Mouse (Mus musculus): ENCODE data around the gene Wnt3. TPM values are rescaled to one million over a fixed set of nuclear protein-coding genes. Genes with fewer than 3 reads are reported as not detected.

Gene Wnt3
- total RNA-seq, 2 experiments from 2014 or later = not detected

DNA sequence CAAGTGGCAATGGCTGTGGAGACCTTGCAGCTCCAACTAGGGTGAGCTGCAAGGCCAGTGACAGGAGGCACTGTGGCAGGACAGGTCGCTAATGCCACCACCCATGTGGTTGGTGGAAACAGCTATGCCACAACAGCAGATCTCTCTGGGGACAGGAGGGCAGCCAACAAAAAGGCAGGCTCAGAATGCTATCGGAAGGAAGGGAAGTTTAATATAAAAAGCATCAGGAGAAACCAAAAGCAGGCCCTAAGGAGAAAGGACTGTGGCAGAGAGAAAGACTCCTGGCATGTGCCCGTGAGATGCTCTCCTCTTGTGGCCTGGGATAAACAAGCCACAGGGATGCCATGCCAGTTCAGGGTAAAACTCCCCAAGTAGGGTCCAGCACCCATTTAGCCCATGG lies 57.8 kb downstream of the Wnt3 start:
- DNase-seq = no peak
- intact Hi-C loops (cut with DNase I) = no loop called here

DNA sequence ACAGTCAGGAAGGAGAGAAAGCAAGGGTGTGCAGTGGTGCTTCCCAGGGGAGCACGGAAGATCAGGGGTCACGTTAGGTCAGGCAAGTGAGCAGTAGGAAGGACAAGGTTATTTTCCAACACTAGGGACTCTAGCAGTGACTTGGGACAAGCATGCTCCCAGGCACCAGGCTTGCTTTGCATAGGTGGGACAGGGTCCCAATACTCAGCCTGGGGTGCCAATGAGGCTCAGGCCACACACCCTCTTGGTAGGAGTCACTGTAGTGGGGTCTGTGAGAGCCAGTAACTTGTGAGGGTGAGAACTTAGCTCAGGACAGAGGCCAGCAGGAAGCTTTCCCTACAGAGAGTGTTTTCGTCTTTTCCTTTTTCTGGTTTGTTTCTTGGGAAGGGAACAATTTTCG lies 58.4 kb downstream of the Wnt3 start:
- intact Hi-C loops (cut with DNase I) = no loop called here
- no peak for DNase-seq

DNA sequence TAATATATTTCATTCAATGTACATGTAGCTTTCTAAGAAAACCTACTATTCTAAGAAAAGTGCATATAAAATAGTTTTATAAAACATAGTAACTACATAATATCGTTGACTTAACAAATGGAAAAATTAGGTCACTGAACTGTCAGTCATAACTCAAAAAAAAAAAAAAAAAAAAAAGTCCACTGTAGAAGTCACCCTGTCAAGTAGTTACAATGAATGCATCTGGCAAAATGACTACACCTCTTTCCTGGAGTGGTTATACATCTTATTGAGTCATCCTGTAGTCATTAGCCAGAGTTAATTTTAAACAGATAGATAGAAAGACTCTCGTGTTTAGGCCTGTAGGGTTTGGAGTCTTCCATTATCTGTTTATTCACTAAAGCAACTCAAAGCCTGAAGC lies 65.0 kb downstream of the Wnt3 start:
- intact Hi-C loops (cut with DNase I) = no loop called here

DNA sequence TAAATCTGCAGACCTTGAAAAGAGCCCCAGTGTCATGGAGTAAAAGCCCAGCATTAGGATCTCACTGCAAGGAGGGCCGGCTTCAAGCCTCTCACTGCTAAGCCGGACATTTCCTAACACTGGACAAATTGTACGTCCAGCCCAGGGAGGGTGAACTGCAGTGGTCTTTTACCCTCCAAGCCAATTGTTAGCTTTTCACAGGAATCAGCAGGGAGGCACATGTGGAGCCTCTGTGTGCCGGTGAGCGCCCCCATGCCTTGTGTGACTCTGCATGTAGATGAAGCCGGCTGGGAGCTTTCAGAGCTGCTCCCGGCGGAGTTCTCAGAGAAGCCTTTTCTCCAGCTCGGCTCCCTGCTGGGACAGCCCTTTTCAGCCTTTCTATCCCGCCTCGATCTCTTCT lies 66.9 kb downstream of the Wnt3 start:
- intact Hi-C loops (cut with DNase I) = no loop called here
- DNase-seq = no peak

More for the DNA sequence above, 65.0 kb downstream of the Wnt3 start:
- DNase-seq = no peak

DNA sequence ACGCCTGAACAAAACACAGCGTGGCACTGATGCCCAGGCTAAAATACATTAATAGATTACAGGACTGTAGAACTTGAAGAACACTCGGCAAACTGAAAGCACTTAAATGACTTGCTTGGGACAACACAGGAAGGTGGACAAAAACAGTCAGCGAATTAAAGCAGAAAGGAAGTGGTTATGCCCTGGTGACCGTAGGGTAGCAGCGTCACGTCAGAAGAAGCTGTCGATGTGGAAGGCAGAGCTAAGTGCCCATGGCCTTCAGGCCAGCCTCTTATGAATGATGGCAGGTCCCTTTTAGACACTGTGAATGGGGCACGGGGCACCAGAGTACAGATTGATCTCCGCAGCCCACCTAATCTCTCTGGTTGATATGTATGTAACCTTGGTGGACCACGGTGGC lies 74.3 kb downstream of the Wnt3 start:
- DNase-seq = no peak
- intact Hi-C loops (cut with DNase I) = no loop called here

DNA sequence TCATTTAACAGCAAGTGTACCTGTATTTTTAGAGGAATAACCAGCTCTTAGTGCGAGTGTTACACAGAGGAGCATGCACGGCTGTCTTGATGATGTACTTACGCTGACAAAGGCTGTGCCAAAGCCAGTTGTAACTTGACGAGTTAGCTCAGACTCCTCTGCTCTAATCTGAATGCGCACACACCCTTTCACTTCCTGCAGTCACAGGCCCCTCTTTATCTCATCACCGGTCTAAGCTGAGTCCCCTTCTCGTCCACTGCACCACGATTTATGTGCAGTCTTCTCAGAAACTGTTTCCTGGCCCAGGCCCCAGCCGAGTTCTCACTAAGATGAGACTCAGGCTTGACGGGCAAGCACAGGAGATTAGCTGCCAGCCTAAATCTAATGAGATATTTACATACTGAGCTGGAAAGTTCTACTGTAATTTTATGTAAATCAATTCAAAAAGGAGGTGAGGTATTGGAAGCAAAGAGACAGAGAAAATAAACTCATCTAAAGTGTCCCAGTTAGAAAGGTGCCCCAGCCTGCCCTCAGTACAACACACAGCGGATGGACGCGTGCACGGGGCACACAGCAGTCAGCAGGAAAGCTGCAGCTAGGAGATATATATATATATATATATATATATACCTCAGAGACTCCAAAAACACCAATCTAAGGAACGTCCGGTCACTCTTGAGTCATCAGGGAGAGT lies 78.8 kb downstream of the Wnt3 start:
- intact Hi-C loops (cut with DNase I) = loop anchor here (5.0 kb wide), 1 partner anchor 35 kb away; no protein-coding TSS in a partner anchor
- no peak for DNase-seq

DNA sequence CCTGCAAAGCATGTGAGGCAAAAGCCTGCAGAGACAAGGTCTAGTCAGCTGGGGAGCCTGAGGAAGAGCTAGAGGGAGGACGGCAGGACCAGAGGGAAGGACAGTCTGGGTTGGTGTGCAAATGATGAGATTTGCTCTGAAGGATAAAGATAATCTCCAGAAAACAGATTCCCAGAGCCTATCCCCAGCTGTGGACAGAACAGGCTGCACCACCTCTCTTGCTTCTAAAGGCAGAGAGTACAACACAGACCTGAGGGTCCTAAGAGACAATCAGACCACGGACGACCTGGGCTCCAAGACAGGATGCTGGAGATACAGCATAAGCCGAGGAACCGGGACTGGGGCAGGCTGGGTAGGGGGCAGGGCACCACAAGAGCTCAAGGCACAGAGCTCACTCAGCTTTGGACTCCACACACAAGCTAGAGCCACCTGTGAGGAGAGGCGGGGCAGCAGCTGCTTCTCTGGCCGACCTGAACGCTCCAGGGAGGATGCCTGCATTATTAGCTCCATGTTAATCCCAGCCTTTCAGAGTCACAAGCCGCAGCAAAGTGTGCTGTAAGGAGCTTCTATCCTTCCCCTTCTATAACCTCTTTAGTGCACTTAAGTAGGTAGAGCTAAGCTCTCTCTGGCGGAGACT lies 79.5 kb downstream of the Wnt3 start:
- intact Hi-C loops (cut with DNase I) = loop anchor here (5.0 kb wide), 1 partner anchor 36 kb away; no protein-coding TSS in a partner anchor
- DNase-seq = no peak

DNA sequence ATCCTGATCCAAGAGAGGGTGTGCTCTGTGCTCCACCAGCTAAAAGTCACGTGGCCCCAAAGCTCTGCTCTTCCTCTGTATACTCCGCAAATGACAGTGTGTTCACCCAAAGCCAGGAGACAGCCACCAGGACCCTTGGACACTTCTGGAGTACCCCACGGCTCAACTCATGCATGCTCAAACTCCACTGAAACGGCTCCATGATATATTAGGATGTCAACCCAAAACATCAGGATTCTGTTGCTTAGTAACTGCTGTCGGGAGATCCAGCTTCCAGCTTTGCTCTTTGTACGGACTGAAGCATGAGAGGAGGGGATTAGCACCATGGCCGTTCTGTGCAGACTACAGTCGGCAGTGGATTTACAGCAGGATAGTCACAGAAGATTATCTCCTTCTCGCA lies 80.3 kb downstream of the Wnt3 start:
- DNase-seq = no peak
- intact Hi-C loops (cut with DNase I) = loop anchor here (5.0 kb wide), 1 partner anchor 37 kb away; no protein-coding TSS in a partner anchor

DNA sequence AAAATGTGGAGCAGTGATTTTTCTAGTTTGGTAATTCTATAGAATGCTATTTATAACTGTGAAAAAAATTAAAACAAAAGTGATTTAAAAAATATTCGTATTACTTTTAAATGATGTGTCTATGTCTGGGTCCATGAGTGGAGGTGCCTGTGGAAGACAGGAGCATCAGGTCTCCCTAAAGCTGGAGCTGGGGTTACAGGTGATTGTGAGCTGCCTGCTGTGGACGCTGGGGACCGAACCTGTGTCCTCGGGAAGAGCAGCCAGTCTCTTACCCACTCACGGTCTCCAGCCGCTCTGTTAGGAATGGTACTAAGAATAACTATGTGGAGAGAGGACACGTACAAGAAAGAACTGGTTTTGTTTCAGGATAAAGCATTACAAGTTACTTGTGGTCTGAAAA lies 82.7 kb downstream of the Wnt3 start:
- intact Hi-C loops (cut with DNase I) = no loop called here
- no peak for DNase-seq

DNA sequence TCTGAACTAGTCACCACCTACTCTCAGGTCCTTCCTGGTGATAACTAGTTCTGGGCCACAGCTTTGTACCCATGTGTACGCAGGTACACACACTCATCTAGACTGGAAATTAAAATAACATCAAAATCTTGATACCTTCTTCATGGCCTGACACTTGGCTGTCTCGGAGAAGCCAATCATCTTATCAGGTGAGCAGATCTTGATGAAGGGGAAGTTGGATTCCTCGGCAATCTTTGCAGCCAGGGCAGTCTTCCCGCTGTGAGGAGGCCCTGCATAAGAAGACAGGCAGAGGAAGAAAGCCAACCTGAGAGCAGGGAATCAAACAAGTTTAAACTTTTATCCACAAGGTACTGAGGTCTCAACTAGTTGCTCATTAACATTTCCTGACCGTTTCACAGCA lies 84.8 kb downstream of the Wnt3 start:
- intact Hi-C loops (cut with DNase I) = no loop called here
- DNase-seq = no peak

DNA sequence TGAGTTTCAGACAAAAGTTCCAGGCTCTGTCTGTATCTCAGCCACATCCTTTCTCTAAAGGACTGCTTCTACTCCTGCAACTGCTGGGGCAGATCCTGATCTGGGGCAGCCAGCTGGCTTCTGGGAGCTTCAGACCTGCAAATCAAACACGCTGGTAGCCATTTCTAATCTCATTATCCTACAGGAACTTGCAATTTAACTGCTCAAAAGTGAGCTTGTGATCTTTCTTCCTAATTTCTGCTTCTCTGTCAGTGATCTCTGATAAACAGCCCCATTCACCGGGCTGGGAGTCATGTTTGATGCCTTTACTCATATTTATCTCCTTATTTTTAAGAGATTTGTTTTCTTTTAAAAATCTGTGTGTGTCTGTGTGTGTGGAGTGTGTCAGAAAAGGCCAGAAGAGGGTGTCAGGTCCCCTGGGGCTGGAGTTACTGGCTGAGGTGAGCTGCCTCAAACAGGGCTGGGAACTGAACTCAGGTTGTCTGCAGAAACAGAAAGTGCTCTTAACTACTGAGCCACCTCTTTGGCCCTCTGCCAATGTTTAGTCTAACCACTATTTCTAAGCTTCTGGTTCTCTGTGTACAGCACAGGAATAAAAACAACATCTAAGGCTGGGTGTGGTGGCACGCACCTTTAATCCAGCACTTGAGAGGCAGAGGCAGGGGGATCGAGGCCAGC lies 86.1 kb downstream of the Wnt3 start:
- intact Hi-C loops (cut with DNase I) = no loop called here

DNA sequence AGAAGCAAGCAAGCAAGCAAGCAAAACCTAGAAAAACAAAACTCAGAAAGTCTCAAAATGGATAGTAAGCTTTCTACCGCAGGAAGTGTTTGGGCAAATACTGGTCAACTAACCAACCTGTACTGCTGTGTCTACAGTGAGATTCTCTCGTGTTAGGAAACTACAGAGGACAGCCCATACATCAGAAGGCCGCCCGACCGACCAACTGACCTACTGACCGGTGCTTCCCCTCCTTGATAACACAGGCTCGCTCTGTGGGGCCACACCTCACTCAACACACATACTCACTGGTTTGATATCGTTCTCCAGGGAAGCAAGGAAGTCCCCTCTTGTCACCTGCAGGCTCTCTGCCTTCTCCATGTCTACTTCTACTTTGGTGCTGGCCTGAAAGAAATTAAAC lies 89.0 kb downstream of the Wnt3 start:
- intact Hi-C loops (cut with DNase I) = no loop called here
- DNase-seq = no peak

More for the DNA sequence above, 86.1 kb downstream of the Wnt3 start:
- DNase-seq = no peak

DNA sequence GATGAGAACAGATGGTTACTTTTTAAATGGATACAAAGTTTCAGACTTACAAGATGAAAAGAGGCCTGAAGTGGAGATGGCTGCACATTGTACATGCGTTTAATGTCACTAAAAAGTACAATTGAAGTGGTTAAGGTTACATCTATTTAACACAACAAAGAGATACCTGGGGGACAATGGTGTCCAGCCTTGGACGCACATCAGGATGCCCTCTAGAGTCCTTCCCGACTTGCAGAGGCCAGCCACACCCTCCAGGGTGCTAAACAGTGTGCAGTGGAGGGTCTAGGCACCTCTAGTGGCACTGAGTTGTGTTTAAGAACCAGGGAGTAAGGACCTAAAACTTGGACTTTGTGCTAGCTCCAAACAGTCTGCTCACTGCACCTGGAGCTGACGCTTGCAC lies 90.5 kb downstream of the Wnt3 start:
- DNase-seq = no peak
- intact Hi-C loops (cut with DNase I) = no loop called here

DNA sequence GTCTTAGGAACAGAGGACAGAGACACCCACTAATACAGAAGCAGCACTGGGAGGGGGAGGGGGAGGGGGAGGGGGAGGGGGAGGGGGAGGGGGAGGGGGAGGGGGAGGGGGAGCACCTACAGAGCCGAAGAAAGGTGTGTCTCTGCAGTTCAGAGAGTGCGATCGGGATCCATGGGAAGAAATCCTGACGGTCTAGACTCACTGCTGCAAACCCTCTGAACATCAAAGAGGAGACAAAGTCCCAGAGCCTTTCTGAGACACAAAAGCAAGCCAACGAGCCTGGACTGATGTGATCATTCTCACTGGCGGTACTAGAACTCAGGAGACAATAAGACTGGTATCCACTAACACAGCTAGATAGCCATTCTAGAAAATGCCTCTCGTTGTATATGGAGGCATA lies 91.4 kb downstream of the Wnt3 start:
- no peak for DNase-seq
- intact Hi-C loops (cut with DNase I) = no loop called here

Other genes starting within 250 kb of the Wnt3 start
- gene Gm884, start 153.0 kb upstream of the Wnt3 start, total RNA-seq (2021) = not detected
- not detected for gene Lyzl6, start 135.3 kb upstream of the Wnt3 start, total RNA-seq (2021)
- not detected for gene Rprml, start 124.6 kb upstream of the Wnt3 start, total RNA-seq (2021)
- 10 to 100 TPM; 33.1 to 36.2 TPM for gene Gosr2, start 76.3 kb upstream of the Wnt3 start, total RNA-seq (2021)
- gene Wnt9b, start 24.3 kb upstream of the Wnt3 start, total RNA-seq (2021) = not detected
- 10 to 100 TPM; 16.4 to 18.9 TPM for gene Nsf, start 179.9 kb downstream of the Wnt3 start, total RNA-seq (2021)
- 10 to 100 TPM; 12.9 to 17.9 TPM for gene Arf2, start 192.6 kb downstream of the Wnt3 start, total RNA-seq (2021)